Mouse (Mus musculus) cerebellum, adult 9-11 months (tissue): ENCODE results near the gene Gale.
"Not testable (repeated sequence)": the region's sequence is repeated elsewhere in the genome, so short reads cannot be mapped to it uniquely, and the experiment has no call there.

Experiments
- DNase-seq: peaks from one replicate; pipeline ENCODE4 v3.0.0; 2022

Gale gene

DNA sequence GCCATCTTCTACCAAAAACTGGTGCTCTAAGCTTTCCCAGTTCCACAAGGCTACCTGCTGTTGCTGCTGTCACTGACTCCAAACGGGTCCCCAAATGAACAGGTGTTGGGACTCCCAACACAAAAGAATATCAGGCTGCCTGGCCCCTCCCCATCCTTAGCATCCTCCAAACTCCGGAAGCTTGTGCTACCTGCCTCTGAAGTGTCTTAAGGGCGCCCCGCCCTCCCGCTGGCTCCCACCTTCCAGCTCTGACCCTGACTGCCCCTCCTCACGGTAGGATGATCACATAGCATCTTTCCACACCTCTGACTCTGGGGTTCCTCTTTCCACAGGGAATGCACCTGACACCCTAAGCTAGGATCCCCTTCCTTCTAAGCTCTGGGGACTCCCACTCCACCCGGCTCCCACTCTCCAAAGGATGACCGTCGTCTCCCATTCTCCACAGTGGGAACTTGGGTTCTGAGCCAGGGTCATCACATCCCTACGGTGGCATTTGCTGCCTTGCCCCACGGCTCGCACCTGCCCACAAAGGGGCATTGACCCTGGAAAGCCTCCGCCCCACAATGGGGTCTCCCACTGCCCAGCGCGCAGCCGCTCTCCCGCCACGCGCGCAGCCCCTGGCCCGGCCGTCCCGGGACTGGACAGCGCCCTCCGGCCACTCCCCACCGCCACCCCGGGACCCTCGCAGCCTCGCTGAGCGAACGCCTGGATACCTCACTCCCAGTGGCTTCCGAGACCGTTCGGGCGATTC is 8.5 kb downstream of the Gale start:
- no peak for DNase-seq

DNA sequence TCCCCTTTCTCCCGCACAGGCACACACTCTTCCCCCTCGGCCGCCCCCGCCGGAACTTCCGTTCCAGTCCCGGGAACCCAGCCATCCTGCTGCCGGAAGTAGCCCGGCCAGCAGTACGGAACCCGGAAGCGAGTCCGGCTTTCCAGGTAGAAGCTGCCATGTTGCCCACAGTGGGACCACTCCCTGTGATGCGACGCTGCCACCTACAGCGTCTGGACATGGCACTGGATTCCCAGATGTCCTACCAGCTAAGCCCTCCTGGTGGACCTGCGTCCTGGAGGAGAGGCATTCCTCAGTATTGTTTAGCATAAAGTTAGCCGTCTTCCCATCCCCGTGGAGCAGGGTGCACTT is 9.0 kb downstream of the Gale start, which contains the start of gene Lypla2:
Gene Lypla2 (minus strand): TSS at position 71 of the 351 bp plus-strand sequence.
- peak; percentile 91 for DNase-seq

DNA sequence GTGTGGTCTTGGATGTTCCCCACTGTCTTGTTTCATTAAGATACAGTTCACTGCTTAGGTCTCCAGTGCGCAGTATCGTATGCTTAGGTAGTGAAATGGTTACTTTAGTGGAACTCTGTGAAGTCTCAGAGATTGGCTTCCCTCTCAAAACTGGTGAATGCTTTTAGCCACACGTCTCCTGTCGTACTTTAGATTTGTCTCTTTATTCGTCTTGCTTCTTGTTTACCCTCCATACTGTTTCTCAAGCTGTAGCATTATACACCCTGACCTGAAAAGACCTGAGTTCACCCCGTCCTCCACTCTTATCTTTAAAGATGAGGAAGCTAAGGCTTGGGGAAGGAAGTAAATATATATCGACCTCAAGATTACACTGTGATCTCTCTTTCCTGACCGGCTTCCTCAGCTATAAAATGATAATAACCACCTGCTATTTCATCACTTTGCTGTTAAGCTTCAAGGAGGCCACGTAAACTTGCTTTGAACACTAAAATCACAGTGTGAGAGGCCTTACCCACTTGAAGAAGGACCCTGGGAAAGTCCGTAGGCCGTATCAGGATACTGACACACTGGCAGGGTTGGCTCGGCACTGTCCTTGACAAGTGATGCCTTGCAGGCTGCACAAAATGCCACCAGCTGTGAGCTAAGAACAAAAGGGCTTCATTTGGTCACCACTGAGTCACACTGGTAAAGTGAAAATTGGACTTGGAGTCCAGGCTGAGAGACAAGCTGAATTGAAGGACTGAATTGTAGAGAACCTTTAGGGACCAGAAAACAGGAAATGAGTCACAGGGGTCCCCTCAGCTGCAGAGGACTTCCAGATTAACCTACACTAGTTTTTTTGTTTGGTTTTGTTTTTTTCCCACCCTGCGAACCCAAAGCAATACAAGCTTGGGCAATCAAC is 9.6 kb downstream of the Gale start:
- DNase-seq: peak; percentile 41

DNA sequence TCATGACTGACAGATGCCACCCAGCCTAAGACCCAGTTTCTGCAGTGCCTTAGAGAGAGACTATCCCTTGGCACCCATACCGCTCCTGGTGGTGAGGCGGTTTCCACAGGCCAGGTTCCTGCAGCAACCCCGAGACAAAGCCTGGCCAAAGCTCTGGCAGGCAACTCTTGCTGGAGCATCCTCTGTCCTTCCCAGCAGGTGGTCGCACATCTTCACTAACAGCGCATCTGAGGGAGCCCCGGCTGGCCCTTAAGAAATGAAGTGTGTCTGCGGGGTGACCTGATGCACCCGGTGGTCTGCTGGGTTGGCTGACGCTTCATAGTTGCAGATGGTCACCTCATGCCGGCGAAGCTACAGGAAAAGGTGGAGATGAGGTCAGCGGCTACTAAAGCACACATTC is 12.6 kb downstream of the Gale start:
- DNase-seq: peak; percentile 32

DNA sequence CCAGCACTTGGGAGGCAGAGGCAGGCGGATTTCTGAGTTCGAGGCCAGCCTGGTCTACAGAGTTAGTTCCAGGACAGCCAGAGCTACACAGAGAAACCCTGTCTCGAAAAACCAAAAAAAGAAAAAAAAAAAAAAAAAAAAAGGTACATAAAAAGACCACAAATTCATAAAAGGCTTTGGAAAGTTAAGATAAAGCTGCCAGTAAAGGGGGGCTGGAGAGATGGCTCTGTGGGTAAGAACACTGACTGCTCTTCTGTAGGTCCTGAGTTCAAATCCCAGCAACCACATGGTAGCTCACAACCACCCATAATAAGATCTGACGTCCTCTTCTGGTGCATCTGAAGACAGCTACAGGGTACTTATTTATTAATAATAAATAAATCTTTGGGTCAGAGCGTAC is 16.7 kb downstream of the Gale start:
- not testable (repeated sequence) for DNase-seq

DNA sequence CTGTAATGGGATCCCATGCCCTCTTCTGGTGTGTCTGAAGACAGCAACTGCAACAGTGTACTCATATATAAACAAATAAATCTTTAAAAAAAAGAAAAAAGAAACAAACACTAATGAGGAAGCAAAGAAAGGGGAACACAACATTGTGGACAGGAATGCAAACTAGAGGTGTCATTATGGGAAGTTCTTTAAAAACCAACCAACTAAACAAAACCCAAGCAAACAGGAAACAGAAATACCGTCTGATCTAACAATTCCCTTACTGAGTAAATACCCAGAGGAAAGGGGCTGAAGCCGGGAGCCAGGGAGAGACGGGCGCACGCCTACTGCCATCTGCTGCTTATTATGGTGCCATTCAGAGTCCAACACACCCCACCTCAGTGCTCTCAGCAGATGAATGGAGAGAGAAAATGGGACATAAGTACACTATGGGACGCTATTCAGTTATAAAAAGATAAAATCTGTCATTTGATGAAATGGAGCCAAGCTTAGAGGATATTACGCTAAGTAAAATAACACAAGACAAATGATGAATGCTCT is 18.1 kb downstream of the Gale start:
- DNase-seq: peak; percentile 54

DNA sequence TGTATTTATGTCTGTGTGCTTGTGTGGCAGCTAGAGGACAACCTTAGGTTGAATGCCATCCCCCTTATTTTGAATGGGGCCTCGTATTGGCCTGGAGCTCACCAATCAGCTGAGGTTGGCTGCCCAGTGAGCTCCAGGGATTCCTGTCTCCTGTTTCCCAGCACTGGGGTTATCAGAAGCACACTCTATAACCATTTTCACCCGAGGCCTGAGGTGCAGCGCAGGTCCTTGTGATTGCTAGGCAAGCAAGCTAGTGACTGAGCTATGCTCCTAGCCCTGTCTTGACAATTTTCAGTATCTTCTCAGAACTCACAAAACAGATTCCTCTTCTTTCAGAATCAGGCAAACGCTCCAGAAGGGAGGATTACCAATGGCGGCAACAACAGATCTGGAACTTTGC is 21.0 kb downstream of the Gale start:
- DNase-seq: no peak

DNA sequence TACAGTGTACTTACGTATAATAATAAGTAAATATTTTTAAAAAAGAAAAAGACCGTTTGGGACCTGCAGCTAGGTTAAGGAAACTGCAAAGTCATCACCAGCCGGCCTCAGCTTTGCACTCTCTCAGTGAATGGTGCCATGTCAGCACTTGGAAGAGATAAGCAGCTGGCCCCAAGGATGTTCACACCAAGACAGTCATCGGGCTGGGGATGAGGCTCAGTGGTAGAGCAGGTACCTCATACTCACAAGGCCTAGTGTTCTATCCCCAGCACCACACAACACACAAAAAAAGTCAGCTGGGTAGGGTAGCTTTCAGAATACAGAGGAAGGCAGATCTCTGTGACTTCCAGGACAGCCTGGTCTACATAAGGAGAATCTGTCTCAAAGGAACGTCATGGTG is 21.7 kb downstream of the Gale start:
- DNase-seq: no peak

DNA sequence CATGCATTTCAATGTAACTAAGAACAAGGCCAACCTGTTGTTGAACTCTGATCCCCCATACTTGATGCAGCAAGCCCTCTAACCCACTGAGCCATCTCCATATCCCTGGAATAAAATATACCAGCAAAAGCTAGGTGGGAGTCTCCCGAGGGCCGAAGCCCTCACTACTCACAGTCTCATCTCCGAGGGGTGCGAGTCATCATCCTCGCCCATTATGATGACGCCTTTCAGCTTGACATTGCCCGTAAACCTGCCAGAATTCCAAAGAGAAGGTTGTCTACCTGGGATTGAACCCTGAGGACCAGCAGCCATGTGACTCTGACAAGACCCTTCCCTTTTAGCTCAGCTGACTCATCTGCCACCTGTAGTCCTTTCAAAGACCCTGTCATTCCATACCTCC is 22.2 kb downstream of the Gale start:
- DNase-seq: no peak

DNA sequence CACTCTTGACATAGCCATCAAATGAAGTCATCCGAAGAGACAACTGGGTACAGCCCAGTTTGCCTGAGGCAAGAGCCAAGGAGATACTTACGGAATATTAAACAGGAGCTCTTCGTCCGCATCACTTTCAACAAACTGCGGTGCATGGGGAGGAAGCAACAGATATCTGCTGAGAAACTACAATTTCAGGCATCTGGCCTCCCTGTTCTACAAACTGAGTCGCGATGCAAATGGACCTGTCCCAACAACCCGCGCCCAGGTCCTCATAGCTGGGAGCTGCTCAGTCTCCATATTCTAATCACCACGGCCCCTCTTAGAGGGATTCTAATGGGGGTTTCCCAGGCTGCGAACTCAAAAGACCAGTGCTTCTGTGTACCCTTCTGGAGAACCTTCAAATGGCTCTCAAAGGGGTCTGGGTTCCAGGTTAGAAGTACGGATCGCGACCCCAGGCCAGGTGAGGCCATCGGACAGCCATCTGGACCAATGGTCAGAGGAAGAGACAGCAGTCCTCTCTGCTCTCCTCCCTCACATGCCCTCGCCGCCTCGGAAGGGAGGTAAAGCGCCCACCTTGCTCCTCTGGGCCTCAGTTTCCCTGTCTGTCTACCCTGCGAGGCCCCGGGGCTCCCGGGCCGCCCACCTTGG is 22.9 kb downstream of the Gale start:
- no peak for DNase-seq

DNA sequence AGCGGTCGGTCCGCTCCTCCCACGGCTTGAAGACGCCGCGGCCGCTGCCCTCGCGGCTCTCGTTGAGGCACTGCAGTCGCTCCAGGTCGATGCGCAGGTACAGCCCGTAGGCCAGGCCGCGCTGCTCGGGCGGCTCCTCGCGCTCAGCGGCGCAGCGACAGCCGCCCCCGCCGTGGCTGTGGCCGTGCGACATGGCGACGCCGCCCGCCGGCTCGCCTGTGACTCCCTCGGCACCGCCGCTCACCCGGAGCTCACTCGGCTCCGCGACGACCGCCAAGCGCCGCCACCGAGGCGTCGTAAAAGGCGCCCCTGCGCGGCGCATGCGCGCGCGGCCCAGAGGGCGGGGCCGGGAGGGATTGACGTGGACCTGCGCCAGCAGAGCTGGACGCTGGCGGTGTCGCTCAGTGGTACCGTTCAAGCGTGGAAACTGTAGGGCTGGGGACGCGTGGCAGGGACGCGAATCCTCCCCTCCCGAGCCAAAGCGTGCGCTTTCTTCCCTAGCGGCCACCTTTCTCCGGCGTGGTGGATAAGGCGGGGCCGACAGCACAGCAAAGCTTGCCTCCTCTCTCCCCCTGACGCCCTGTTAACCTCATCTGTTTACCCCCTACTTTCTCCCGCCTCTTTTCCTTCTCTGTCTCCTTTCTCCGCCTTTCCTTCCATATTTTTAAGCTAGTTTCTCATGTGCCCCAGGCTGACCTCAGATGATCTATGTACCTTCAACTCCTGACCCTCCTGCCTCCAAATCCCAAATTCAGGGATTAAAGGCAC is 23.6 kb downstream of the Gale start, which contains the start of gene Pithd1:
Gene Pithd1 (minus strand): TSS at position 322 of the 768 bp plus-strand sequence.
- peak; percentile 94 for DNase-seq

DNA sequence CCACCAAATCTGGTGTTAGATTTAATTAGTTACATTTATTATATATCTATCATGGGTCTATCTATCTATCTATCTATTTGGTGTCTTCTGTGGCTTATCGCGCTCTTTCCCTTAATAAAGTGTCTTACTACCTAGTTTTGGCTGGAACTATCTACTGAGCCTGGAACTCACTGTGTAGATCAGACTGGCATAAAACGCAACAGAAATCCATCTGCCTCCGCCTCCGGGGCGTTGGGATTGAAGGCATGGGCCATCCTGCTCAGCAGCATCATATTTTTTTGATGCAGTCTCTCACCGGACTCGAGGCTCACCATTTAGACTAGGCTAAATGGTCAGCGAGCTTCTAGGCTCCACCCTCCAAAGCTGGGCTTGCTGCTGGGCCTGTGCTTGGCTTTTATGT is 24.2 kb downstream of the Gale start:
- DNase-seq: peak; percentile 50

DNA sequence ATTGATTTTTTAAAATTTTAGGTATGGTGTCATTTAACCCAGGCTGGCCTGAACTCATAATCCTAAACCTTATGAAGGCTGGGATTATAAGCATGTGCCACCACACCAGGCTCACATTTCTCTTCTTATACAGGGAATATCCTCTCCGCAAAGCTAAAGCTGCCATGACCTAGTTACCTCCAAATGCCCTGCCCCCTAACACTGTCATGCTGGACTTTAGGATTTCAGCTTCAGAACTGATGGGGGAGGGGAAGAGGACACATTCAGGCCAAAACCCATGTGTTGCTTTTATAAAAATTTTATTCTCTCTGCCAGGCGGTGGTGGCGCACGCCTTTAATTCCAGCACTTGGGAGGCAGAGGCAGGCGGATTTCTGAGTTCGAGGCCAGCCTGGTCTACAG is 30.4 kb downstream of the Gale start:
- no peak for DNase-seq

DNA sequence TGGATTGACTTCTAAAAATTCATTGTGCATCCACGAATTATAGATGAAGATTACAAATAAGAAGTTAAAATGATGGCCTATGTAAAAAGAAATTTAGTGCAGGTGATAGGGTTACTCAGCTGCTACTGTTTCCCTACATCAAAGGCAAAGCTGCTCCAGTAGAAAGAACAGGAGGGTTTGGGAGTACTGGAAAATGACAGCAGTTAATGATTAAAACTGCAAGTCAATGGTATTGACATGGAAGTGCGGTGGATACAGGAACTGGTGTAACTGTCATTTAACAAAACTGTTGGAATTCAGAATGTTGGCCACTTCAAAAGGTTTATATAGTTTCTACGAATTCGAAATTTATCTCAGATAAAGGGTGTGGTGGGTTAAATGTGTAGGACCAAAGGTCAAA is 31.6 kb downstream of the Gale start:
- no peak for DNase-seq

DNA sequence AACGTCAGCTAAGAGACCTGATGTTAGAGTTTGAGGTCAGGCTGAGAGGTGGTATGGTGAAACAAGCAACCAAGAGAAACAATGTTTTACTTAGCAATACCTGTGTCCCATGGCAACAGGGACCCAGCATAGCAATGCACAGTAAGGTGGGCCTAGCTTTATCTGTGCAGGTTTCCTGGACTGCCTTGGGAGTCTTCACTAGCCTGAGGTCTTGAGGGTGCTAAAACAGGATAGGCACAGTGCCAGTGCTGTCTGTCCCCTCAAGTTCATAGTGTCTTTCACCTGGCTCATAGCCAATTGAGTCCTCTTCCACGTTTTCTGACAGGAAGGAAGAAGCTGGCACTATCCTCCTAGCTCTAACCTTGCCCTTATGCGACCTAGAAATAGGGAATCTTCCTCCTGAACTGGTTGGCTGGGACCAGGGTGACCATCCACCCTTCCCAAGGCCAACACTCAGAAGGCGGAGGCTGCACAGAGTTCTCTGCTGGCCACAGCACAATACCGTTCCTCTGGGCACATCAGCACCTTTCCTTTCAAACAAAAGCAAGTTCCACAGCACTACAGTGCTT is 40.7 kb downstream of the Gale start:
- no peak for DNase-seq

DNA sequence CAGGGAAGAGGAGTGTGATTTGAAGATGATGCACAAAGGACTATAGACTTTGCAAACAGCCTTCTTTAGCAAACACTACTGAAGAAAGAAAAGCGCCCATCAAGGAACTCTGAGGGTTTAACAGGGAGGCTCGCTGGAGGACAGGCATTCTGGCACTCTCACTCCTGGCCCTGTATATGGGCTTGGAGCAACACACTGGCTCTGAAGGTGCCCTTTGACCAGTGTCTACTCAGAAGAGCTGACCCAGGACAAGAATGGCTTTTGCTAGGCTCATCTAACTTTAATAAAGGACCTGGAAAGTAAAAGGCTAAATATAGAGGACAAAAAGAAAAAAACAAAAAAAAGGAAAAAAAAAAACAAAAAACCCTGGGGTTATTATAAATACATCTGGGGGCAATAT is 41.4 kb downstream of the Gale start:
- DNase-seq: no peak

DNA sequence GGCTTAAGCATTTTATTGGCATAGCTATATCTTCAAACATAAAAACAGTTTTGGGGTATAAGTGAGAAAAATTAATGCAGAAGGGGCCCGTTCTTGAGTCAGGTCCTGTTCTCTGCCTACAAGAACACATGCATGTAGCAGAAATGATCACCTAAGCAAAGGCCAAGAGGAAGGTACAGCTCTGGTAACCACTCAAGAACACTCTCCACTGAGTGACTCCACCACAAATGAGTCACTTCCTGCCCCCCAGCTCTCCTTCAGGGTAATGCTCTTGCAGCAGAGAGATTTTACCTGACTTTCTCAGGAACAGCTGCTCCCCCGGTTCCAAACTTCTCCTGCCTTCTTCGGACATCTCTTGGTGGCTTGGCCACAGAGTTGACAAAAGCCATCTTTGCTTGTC is 43.3 kb downstream of the Gale start:
- no peak for DNase-seq

DNA sequence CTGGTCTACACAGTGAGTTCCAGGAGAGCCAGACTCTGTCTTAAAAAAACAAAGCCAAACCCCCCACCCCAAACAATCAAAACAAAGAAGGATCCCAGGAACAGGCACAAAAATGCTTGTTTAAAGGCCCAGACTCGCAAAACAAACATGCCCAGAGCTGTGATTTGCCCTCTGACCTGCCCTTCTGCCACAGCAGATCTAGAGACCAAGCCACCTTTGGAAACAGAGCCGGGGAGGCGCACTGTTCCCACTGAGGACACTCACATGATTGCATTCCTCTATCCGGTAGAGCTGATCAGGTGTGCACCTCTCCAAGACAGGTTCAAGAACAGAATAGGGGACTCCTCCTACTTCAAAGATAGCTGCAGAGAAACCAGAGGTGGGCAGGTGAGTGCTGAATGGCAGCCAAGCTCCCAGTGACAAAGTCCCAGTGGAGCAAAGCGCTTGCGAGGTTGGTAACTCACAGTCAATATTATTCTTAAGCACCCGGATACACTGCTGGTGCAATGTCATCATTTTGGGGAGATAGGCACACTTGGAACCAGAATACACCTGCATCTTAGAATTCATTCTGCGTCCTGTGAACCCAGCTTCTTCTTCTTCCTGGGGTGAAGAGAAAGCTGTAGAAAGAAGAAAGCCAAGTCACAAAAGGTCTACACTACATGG is 45.4 kb downstream of the Gale start:
- DNase-seq: no peak

DNA sequence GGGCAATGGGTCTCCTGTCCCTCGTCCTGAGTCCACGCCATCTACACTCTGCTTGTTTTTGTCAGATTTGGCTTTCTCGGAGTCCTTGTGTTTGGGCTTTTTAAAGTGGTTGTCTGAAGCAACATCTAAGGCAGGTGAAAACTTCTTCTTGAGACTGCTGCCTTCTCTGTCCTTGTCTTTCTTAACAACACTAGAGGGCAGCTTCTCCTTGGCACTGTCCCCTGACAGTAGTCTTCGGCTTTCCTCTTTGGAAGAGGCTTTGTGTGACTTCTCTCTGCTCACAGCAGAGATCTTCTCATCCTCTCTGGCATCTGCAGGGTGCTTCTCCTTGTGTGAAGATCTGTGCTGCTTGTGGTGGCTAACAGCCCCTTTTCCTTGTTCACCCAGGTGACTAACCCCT is 47.1 kb downstream of the Gale start:
- DNase-seq: no peak

DNA sequence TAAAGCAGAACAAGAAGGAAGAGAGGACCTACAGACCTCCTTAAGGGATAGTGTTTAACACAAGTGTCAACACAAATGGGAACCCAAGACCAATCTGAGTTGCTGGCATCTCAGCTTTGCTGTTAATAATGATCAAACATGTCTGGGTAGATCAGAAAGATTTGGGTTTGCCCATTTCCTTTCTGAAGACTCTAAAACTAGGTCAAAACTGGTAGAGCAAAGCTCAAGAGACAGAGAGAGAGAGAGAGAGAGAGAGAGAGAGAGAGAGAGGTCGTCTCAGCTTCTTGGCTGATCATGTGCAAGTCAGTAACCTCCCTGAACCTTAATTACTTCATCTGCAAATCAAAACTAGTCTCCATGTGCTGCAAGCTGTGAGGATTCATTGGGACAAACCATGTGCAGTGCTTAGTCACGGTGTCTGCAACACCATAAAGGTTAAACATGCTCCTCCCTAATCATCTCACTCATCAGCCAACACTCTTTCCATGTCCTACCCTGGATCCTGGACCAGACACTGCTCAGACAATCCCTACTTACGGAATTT is 52.6 kb downstream of the Gale start:
- no peak for DNase-seq
